Mouse (Mus musculus): ENCODE results near the gene Cdh5.

DNA sequence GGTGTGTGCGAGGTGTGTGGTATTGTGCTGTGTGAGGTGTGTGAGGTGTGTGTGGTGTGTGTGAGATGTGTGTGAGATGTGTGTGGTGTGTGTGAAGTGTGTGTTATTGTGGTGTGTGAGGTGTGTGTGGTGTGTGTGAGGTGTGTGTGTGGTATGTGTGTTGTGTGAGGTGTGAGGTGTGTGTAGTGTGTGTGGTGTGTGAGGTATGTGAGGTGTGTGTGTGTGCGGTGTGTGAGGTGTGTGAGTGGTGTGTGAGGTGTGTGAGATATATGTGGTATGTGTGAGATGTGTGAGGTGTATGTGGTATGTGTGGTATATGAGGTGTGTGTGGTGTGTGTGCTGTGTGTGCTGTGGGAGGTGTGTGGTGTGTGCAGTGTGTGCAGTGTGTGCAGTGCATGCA, 46.5 kb downstream of the Cdh5 start:
- TF ChIP-seq CTCF (IDR thresholded peaks at IDR 0.05; ENCODE audit: low read depth) (no peak), EP300 (optimal IDR thresholded peaks at IDR 0.05) (no peak)
